Mouse (Mus musculus) bone marrow, adult 2 months (tissue): Measurements from ENCODE around the gene Gm28539. TPM values are rescaled to one million over a fixed set of nuclear protein-coding genes. Genes with fewer than 3 reads are reported as not detected.

Experiments used
- H3K27ac ChIP-seq: fragments of 200-500 bp; 2 replicates; pipeline ENCODE4 v1.5.1; 2012; ENCODE audit warnings: low read depth, mild to moderate bottlenecking, control low read depth, inconsistent platforms, low read length; ENCODE audit not compliant: control insufficient read depth, poor library complexity, insufficient read depth
- H3K4me1 ChIP-seq: fragments of 200-500 bp; 2 replicates; pipeline ENCODE4 v1.6.1; 2011; ENCODE audit warnings: low read length; ENCODE audit not compliant: control insufficient read depth, insufficient read depth
- H3K4me3 ChIP-seq: fragments of 200-500 bp; replicated peaks from 2 replicates; pipeline ENCODE3; 2011; ENCODE audit warnings: mild to moderate bottlenecking, low read depth, low read length, control low read depth; ENCODE audit not compliant: control insufficient read depth
- CTCF ChIP-seq: fragments of 200-500 bp; IDR thresholded peaks from 2 replicates; pipeline ENCODE4 v1.5.1; 2011; ENCODE audit warnings: low read length, control low read depth; ENCODE audit not compliant: control insufficient read depth, insufficient read depth
- POLR2A ChIP-seq: fragments of 200-500 bp; IDR thresholded peaks from 2 replicates; pipeline ENCODE4 v1.6.1; 2011; ENCODE audit warnings: low read depth, mild to moderate bottlenecking, control low read depth, low read length, borderline replicate concordance; ENCODE audit not compliant: control insufficient read depth
- WGBS: fragments of 180-500 bp; shearing (Covaris S2); methylation state at CpG from one replicate; pipeline ENCODE4 v1.1.7; 2018; 5-methylcytosine and 5-hydroxymethylcytosine counted together
- polyA plus RNA-seq: library from polyadenylated mRNA; stranded (reverse); fragments of >200 nt; gene quantifications from 2 replicates; pipeline ENCODE4 v1.2.4, GENCODE M21; 2011; ENCODE audit warnings: low replicate concordance; ENCODE audit not compliant: missing spikeins, insufficient read depth, insufficient read length

The Gm28539 gene
- polyA plus RNA-seq, 1 experiment: not detected

DNA sequence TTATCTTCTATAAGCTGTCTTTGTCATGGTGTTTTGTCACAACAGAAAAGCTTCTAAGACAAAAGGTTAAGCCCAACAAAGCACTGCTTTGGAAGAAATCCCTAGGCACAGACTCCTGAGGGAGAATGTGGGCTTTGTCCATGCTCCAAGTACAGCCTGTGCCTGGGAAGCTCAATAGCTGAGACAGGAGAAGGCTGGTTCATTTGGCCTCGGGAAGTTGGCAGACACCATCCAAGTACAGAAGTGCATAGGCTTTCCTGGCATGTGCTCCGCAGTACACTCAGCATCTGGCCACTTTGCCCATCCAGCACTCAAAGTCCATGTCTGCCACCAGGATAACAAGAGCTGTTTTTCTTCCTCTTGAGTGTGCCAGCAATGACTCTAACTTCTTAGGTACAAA is 30.6 kb upstream of the Gm28539 start:
- WGBS: 94% methylated on average over 2 of the region's 2 CpGs
- H3K4me1 ChIP-seq: no peaks in the 10 kb centered on the region; the same call in none of the 2 replicates

DNA sequence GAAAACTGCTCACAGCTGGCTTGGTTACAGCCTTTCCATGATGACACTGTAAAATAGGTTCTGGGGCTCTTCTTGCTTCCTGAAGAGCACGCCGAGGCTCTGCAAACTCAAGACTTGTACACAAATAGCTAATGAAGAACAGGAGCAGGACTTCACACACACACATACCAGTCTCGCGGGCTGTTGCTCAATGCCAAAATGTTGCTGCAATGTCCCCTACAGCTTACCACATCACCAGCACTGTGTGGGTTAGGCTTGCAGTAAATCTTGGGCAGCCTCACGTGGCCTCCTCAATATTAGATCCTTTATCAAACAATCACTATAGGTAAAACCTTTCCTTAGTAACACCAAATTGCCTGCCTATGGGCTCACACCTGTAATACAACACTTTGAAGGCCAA is 27.4 kb upstream of the Gm28539 start:
- Histone ChIP-seq H3K27ac (peak overlapping the region; percentile 67), H3K4me3 (peak overlapping the region; percentile 5), H3K4me1 (peaks cover 2% of the 10 kb centered on the region)
- TF ChIP-seq POLR2A (no peak), CTCF (no peak)
- WGBS: 45% methylated on average over 5 of the region's 5 CpGs

More for the DNA sequence above, 30.6 kb upstream of the Gm28539 start:
- Histone ChIP-seq H3K4me3 (no peak overlapping the region), H3K27ac (no peak overlapping the region)
- TF ChIP-seq POLR2A: no peak
- no peak for TF ChIP-seq CTCF

DNA sequence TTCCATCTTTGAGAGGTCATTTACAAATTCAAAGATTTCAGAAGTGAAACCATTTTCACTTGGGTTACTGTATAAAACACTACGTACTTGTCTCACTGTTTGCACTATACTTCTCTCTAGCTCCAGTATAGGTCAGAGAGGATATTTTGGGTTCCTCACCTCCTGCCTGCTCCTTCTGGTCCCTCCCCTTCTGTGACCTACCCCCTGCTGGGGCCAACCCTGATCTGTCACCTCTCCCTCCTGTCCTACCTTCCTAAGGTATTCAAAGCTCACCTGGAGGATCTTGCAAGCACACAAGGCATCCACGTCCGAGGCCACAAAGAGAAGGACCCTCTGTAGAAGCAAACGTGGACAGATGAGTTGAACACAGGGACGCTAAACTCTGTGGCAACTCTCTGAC is 25.4 kb upstream of the Gm28539 start:
- TF ChIP-seq POLR2A (no peak), CTCF (no peak)
- WGBS: 1% methylated on average over 5 of the region's 5 CpGs
- peak overlapping the region; percentile 60 for H3K27ac ChIP-seq
- peak overlapping the region; percentile 90 for H3K4me3 ChIP-seq
- peaks cover 2% of the 10 kb centered on the region; the same call in 1 of the 2 replicates for H3K4me1 ChIP-seq

DNA sequence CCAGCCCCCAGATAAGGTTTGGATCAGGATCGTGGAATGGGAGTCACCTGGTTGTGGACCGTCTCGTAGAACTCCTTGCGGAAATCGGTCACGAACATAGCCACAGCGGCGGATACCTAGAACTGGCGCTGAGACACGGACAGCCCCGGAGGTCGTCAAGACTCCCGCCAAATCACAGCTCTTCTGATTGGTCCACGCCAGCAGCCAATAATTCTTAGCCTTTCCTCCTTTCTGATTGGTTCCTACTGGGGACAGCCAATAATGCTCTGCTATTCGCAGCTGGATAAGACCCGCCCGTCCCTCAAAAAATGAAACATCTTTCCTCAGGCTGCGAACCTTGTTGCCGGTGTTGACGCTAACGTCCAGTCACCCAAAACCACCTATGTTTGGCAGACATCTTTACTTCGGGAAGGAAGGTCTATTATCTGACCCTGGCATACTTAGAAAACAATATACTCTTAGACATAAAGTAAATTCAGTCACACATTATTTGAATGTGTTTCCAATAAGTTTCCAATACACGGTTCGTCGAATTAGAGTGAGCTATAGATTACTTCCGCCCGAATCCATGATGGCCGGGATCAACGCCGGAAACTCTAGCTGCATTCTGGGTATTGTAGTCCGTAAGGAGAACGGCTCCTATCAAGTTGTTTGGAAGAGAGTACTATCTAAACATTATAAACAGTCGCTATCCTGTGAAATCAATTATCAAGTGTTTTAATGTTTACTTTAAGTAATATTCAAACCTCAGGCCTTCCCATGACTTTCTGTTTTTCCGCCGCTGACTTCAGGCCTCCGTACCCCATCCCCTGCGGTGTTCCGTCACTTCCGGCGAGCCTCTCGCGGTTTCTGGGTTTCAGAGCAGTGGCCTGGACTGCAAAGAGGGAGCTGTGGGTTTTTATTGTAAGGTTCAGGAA is 24.7 kb upstream of the Gm28539 start, which contains the start of the genes Ufd1 and Cdc45:
TSS of gene Ufd1 (plus strand) at position 312 of the 917 bp plus-strand sequence.
TSS of gene Cdc45 (minus strand) at position 520 of the 917 bp plus-strand sequence.
- Histone ChIP-seq H3K4me3 (peak within 1 kb of the TSS; percentile 90), H3K27ac (peak within 1 kb of the TSS; percentile 64), H3K4me1 (peaks cover 2% of the 10 kb centered on the region; the same call in 1 of the 2 replicates)
- under 1% methylated on average over 42 of the region's 42 CpGs for WGBS
- no peak for TF ChIP-seq CTCF
- TF ChIP-seq POLR2A: peak; percentile 86

- WGBS: 1% methylated on average over 31 of the region's 31 CpGs
Measured at GRCm38 (mm10) chr16:18812385-18812910, 23.9 kb upstream of the Gm28539 start.

GRCm38 (mm10) chr16:18822356-18822755 is 14.0 kb upstream of the Gm28539 start:
- 51% methylated on average over 1 of the region's 1 CpGs for WGBS
- Histone ChIP-seq H3K4me3 (no peak overlapping the region), H3K4me1 (no peaks in the 10 kb centered on the region), H3K27ac (no peak overlapping the region)
- TF ChIP-seq CTCF (no peak), POLR2A (no peak)

More at GRCm38 (mm10) chr16:18812385-18812910, 23.9 kb upstream of the Gm28539 start:
- Histone ChIP-seq H3K27ac (peak overlapping the region; percentile 64), H3K4me1 (peaks cover 2% of the 10 kb centered on the region; the same call in 1 of the 2 replicates), H3K4me3 (peak overlapping the region; percentile 90)
- no peak for TF ChIP-seq CTCF
- no peak; the same call in 1 of the 2 replicates for TF ChIP-seq POLR2A

GRCm38 (mm10) chr16:18822925-18823324 is 13.5 kb upstream of the Gm28539 start:
- Histone ChIP-seq H3K4me3 (no peak overlapping the region), H3K27ac (no peak overlapping the region), H3K4me1 (no peaks in the 10 kb centered on the region)
- WGBS: 73% methylated on average over 4 of the region's 4 CpGs
- no peak for TF ChIP-seq CTCF
- no peak for TF ChIP-seq POLR2A

- Histone ChIP-seq H3K4me1 (no peaks in the 10 kb centered on the region), H3K4me3 (no peak overlapping the region), H3K27ac (no peak overlapping the region)
- WGBS: 90% methylated on average over 3 of the region's 3 CpGs
- TF ChIP-seq CTCF (no peak), POLR2A (no peak)
Measured at GRCm38 (mm10) chr16:18828630-18829029, 7.8 kb upstream of the Gm28539 start.
